Mouse (Mus musculus) heart, postnatal 0 days (tissue): ENCODE data around the gene Add3.

Source experiments
- CTCF ChIP-seq: IDR thresholded peaks from 2 replicates; pipeline ENCODE4 v1.5.1; 2016; ENCODE audit warnings: antibody characterized with exemption, control low read depth, low read depth
- EP300 ChIP-seq: IDR thresholded peaks from 2 replicates; pipeline ENCODE4 v1.6.1; 2016; ENCODE audit warnings: antibody characterized with exemption, low read depth

DNA sequence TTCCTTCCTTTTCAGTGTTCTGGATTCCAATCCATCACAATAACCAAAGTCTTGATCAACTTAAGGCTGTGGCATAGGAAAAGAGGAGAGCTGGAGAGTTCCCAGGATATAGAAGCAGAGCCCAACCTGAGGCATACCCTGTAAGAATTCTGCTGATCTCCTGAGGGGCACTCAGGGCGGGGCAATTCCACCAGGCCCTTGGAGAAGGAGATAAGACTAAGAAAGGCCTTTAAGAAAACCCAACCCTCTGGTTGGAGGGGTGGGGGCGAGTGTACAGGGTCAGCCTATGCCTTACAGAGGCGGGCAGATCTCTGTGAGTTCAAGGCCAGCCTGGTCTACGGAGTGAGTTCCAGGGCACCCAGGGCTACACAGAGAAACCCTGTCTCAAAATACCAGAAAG is 13.7 kb upstream of the Add3 start:
- TF ChIP-seq CTCF (no peak), EP300 (no peak)
